Mouse (Mus musculus): ENCODE results near the gene Xylt2. TPM values are rescaled to one million over a fixed set of nuclear protein-coding genes. Genes with fewer than 3 reads are reported as not detected.
"Not testable (repeated sequence)": the region's sequence is repeated elsewhere in the genome, so short reads cannot be mapped to it uniquely, and the experiment has no call there.

Gene Xylt2
- polyA plus RNA-seq, 1 experiment: 0.33 TPM

DNA sequence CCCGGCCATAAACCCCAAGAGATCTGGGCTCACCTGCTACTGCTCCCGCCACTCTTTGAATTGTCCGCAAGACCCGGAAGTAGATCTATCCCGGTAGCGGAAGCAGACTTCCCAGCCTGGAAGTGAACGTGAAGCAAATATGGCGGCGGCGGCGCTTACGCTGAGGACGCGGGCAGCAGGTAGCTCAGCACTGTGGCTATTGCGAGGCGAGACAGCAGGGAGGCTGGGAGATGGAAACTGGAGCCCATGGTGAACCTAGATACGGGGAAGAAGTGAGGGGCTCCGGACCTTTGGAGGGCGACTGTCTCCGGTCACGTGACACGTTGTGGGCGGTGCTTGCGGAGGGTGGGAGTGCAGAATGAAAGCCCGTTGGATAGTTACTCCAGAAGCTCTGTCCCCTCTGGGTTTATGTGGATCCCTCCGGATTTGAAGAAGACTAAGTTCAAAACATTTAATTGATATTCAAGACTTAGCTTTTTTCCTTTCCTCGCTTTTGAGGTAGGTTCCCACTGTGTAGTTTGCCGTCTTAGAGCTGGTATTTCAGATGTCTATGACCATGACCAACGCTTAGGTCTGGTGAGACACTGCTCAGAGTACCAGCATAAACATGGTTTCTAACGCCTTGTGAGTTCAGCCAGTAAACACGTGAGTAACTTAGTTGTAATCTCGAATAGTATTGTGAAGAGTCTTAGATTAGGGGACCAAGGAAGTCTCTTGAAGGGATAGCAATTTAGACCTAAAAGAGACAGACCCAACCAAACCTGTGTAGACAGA is 23.5 kb downstream of the Xylt2 start, which contains the start of the genes Mrpl27 and Eme1:
TSS of gene Mrpl27 (plus strand) at position 105 of the 774 bp plus-strand sequence.
TSS of gene Eme1 (minus strand) at position 302 of the 774 bp plus-strand sequence.
- Histone ChIP-seq H3K9me3 (ENCODE audit: control insufficient read depth, low read length) (no peaks in the 10 kb centered on the region), H3K27me3 (ENCODE audit: control insufficient read depth) (no peaks in the 10 kb centered on the region), H3K36me3 (ENCODE audit: control insufficient read depth) (peaks cover 66% of the 10 kb centered on the region), H3K4me1 (ENCODE audit: control insufficient read depth) (peaks cover 41% of the 10 kb centered on the region), H3K4me3 (replicated peaks) (peak within 1 kb of the TSS; percentile 78)
- TF ChIP-seq GATA1 (IDR thresholded peaks at IDR 0.05; ENCODE audit: low read length) (no peak), TAL1 (IDR thresholded peaks at IDR 0.05; ENCODE audit: low read length) (no peak)

DNA sequence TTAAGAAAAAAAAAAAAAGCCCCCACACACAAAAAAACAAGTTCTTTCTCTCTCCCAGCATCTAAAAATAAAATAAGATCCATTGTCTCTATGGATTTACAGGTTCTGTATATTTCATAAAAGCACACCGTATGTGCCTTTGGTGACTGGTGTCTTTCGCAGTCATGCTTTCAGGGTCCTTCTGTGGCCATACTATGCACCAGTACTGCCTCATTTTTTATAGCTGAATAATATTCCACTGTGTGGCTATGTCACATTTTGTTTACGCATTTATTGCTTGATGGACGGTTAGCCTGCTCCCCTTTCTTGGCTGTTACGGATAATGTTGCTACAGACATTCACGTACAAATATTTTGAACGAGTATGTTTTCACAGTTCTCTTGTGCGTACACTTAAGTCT is 24.3 kb downstream of the Xylt2 start:
- TF ChIP-seq TAL1 (IDR thresholded peaks at IDR 0.05; ENCODE audit: low read length) (no peak), GATA1 (IDR thresholded peaks at IDR 0.05; ENCODE audit: low read length) (no peak)
- Histone ChIP-seq H3K9me3 (ENCODE audit: control insufficient read depth, low read length) (no peaks in the 10 kb centered on the region), H3K4me1 (ENCODE audit: control insufficient read depth) (peaks cover 41% of the 10 kb centered on the region), H3K27me3 (ENCODE audit: control insufficient read depth) (no peaks in the 10 kb centered on the region), H3K4me3 (replicated peaks) (peak overlapping the region; percentile 78), H3K36me3 (ENCODE audit: control insufficient read depth) (peaks cover 66% of the 10 kb centered on the region)

DNA sequence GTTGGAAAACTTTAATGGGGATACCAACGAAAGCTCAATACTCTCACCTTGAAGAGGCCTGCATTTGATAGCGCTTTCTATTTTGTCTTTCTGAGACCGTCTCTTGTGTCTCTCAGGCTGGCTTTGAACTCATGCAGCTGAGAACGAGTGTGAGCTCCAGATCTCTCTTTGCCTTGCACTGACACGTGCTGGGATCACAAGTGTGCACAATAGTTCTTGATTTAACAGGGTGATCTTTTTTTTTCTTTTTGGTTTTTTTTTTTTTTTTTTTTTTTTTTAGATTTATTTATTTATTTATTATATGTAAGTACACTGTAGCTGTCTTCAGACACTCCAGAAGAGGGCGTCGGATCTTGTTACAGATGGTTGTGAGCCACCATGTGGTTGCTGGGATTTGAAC is 26.1 kb downstream of the Xylt2 start:
- H3K27me3 ChIP-seq (ENCODE audit: control insufficient read depth); H3K4me3 ChIP-seq (replicated peaks); H3K9me3 ChIP-seq (ENCODE audit: control insufficient read depth, low read length): not testable (repeated sequence)
- Histone ChIP-seq H3K4me1 (ENCODE audit: control insufficient read depth) (peaks cover 35% of the 10 kb centered on the region), H3K36me3 (ENCODE audit: control insufficient read depth) (peaks cover 68% of the 10 kb centered on the region)

DNA sequence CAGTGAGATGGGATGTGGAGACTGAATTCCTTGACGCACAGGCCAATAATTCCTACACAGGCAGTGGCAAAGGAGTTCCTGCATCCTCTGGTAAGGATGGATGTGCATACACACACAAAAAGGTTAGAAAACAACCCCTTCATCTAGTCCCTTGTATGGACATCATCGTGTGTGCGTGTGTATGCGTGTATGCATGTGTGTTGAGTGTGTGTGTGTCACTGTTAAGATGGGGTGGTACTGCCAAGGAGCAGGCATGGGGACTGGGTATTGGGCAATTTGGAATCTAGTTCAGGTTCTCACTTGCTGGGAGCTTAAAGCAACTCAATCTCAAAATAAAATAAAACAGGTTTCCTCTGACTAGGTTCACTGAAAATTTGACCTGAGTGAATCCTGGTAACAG is 30.9 kb downstream of the Xylt2 start:
- H3K36me3 ChIP-seq (ENCODE audit: control insufficient read depth): peaks cover 96% of the 10 kb centered on the region
- H3K4me1 ChIP-seq (ENCODE audit: control insufficient read depth): 0 out of 2 replicates have a peak, but pooled peaks cover 1% of the 10 kb centered on the region
- no peaks in the 10 kb centered on the region for H3K27me3 ChIP-seq (ENCODE audit: control insufficient read depth)
- no peak overlapping the region for H3K4me3 ChIP-seq (replicated peaks)
- no peak for TF ChIP-seq TAL1 (IDR thresholded peaks at IDR 0.05; ENCODE audit: low read length)
- TF ChIP-seq GATA1 (IDR thresholded peaks at IDR 0.05; ENCODE audit: low read length): no peak
- H3K9me3 ChIP-seq (ENCODE audit: control insufficient read depth, low read length): no peaks in the 10 kb centered on the region

DNA sequence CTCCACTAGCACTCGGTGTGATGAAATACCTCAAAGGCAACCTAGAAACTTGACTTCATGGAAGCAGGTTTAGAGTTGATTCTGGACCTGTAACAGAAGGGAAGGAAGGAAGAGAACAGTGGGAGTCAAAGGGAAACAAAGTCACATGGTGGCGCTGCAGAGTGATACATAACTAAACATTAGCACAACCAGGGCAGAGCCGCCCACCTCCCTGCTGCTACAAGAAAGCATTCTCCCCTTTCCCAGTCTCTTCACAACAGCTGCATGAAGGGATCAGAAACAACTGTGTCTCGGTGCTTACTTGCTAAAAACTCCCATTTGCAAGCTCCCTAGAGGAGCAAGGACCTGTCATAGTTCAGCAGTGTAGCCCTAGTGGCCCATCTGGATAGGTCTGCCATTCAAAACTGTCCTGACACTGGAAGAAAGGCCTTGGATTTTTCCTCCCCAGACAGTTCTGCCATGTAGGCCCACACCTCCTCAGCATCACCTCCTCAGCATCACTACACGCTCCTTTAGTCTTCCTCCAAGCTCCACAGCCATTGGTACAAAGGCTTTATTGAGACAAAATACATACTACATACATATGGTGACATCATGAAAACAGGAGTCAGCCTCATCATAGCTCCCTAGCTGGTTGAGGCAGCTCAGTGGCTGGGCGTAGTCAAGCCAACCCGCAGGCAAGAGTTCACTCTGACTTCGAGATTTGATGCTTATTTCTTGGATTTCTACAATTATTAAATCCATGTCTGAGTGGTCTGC is 32.7 kb downstream of the Xylt2 start:
- Histone ChIP-seq H3K36me3 (ENCODE audit: control insufficient read depth) (peaks cover 98% of the 10 kb centered on the region), H3K27me3 (ENCODE audit: control insufficient read depth) (no peaks in the 10 kb centered on the region), H3K4me1 (ENCODE audit: control insufficient read depth) (no peaks in the 10 kb centered on the region), H3K9me3 (ENCODE audit: control insufficient read depth, low read length) (no peaks in the 10 kb centered on the region), H3K4me3 (replicated peaks) (no peak overlapping the region)
- TF ChIP-seq TAL1 (IDR thresholded peaks at IDR 0.05; ENCODE audit: low read length) (no peak), GATA1 (IDR thresholded peaks at IDR 0.05; ENCODE audit: low read length) (no peak)

DNA sequence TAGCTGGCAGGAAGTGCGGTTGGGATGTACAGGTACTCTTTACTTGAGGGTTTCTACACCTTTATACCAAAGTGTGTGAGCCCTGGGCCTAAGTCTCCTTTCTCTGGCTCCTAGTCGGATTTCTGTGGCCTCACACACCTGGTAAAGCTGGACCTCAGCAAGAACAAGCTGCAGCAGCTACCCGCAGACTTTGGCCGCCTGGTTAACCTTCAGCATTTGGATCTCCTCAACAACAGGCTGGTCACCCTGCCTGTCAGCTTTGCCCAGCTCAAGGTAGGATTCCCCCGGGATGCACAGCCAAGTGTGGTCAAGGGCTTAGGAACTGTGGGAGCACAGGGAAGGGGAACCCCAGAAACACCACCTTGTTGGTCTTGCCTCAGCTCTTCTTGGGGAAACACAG is 42.9 kb downstream of the Xylt2 start:
- Histone ChIP-seq H3K4me1 (ENCODE audit: control insufficient read depth) (peaks cover 21% of the 10 kb centered on the region), H3K4me3 (replicated peaks) (no peak overlapping the region), H3K36me3 (ENCODE audit: control insufficient read depth) (peaks cover 85% of the 10 kb centered on the region), H3K9me3 (ENCODE audit: control insufficient read depth, low read length) (no peaks in the 10 kb centered on the region), H3K27me3 (ENCODE audit: control insufficient read depth) (no peaks in the 10 kb centered on the region)
- TF ChIP-seq GATA1 (IDR thresholded peaks at IDR 0.05; ENCODE audit: low read length): no peak
- no peak for TF ChIP-seq TAL1 (IDR thresholded peaks at IDR 0.05; ENCODE audit: low read length)

DNA sequence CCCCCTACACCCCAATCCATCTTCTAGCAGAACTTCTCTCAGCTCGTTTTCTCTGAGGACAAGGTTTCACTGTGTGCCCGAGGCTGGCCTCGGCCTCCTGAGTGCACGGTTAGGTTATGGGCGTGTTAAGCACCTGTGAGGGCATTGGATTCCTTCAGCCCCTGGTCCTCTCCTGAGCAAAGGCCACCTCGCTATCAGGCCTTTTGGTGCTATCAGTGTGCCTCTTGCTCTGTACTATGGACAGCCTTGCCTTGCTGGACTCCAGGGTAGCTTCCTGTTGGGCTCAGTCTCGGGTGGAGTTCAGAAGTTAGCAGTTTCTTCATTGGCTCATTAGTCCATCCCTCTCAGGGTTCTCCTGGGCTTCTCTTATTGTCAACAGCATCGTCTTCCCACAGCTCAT is 44.3 kb downstream of the Xylt2 start:
- Histone ChIP-seq H3K4me1 (ENCODE audit: control insufficient read depth) (peaks cover 24% of the 10 kb centered on the region), H3K4me3 (replicated peaks) (no peak overlapping the region), H3K36me3 (ENCODE audit: control insufficient read depth) (peaks cover 71% of the 10 kb centered on the region), H3K9me3 (ENCODE audit: control insufficient read depth, low read length) (no peaks in the 10 kb centered on the region), H3K27me3 (ENCODE audit: control insufficient read depth) (no peaks in the 10 kb centered on the region)
- TF ChIP-seq TAL1 (IDR thresholded peaks at IDR 0.05; ENCODE audit: low read length): no peak
- TF ChIP-seq GATA1 (IDR thresholded peaks at IDR 0.05; ENCODE audit: low read length): no peak

DNA sequence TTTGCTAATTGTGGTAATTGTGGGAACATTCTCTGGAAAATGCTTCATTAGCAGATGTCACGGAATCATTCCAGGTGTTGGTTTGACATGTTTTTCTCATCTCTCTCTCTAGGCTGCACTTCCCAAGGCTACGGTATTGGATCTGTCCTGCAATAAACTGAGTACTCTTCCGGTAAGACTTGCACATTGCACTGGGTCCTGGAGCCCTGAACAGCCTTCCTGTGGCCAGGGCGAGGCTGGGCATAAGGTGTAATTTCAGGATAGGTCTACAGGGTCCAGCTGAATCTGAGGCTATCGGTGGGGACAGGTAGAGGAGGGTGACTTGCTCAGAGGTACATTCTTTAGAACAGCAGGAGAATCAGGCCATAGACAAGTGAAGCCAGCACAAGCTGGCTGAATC is 45.3 kb downstream of the Xylt2 start:
- Histone ChIP-seq H3K27me3 (ENCODE audit: control insufficient read depth) (no peaks in the 10 kb centered on the region), H3K4me3 (replicated peaks) (no peak overlapping the region), H3K4me1 (ENCODE audit: control insufficient read depth) (peaks cover 24% of the 10 kb centered on the region), H3K36me3 (ENCODE audit: control insufficient read depth) (peaks cover 61% of the 10 kb centered on the region), H3K9me3 (ENCODE audit: control insufficient read depth, low read length) (no peaks in the 10 kb centered on the region)
- TF ChIP-seq TAL1 (IDR thresholded peaks at IDR 0.05; ENCODE audit: low read length) (no peak), GATA1 (IDR thresholded peaks at IDR 0.05; ENCODE audit: low read length) (no peak)

DNA sequence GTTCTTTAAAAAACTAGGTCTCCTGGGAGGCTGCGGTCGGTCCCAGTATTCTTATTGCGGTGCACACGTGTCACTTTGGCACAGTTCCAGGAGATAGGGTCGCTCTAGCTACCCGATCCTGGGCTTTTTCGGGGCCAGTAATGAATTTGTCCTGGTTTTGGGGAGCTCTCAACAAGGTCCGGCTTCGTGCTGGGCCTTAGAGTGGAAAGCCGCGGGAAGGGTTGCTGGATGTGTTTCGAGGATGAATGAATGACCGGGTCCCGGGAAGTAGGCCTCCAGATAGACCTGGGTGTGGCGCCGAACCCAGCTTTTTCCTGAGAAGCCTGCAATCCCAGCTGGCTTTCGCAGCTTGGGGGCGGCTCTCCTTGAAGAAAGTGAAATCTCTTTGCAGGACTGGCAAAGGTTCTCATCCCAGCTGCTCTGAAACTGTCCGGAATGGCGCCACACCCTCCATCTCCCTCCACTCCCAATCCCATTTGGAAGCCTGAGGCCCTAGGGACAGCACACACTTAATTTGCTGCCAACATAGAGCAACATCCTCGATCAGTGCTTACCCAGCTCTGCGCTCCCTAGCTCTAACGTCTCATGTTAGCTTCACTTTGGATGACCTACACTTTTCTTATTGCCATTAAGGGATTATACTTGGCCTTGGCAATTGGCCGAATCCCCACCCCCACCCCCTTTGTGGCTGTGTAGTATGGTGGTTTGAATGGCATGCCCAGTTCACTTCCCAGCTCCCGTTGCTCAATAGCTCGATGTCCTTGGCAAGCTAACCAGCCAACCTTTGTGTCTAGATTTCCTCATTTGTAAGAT is 46.9 kb downstream of the Xylt2 start:
- H3K4me3 ChIP-seq (replicated peaks): peak overlapping the region; percentile 73
- no peaks in the 10 kb centered on the region for H3K9me3 ChIP-seq (ENCODE audit: control insufficient read depth, low read length)
- H3K4me1 ChIP-seq (ENCODE audit: control insufficient read depth): peaks cover 24% of the 10 kb centered on the region
- H3K27me3 ChIP-seq (ENCODE audit: control insufficient read depth): no peaks in the 10 kb centered on the region
- TF ChIP-seq TAL1 (IDR thresholded peaks at IDR 0.05; ENCODE audit: low read length): no peak
- TF ChIP-seq GATA1 (IDR thresholded peaks at IDR 0.05; ENCODE audit: low read length): no peak
- peaks cover 45% of the 10 kb centered on the region for H3K36me3 ChIP-seq (ENCODE audit: control insufficient read depth)

Measured in erythroblast, embryonic 14.5 days (primary cell).